Mouse (Mus musculus) heart, embryonic 12.5 days (tissue): ENCODE data around the gene Agfg1. TPM values are rescaled to one million over a fixed set of nuclear protein-coding genes. Genes with fewer than 3 reads are reported as not detected.

Experiments used
- ATAC-seq: fragments of 200-750 bp; cut with Nextera tagmentation; 2 replicates; pipeline ENCODE4 v1.8.0; 2017; ENCODE audit warnings: moderate TSS enrichment, moderate library complexity; ENCODE audit not compliant: insufficient number of reproducible peaks, low FRiP score
- H3K27ac ChIP-seq: fragments of 300-500 bp; sonication (generic); 2 replicates; pipeline ENCODE4 v1.5.1; 2016; ENCODE audit warnings: mild to moderate bottlenecking, moderate library complexity; ENCODE audit not compliant: poor library complexity, severe bottlenecking
- H3K27me3 ChIP-seq: fragments of 300-500 bp; sonication (generic); replicated peaks from 2 replicates; pipeline ENCODE4 v1.6.1; 2016; ENCODE audit warnings: mild to moderate bottlenecking, moderate library complexity
- H3K36me3 ChIP-seq: fragments of 300-500 bp; sonication (generic); 2 replicates; pipeline ENCODE4 v1.6.1; 2016; ENCODE audit warnings: mild to moderate bottlenecking, moderate library complexity
- H3K4me1 ChIP-seq: fragments of 300-500 bp; sonication (generic); replicated peaks from 2 replicates; pipeline ENCODE4 v1.6.1; 2016; ENCODE audit warnings: mild to moderate bottlenecking
- H3K4me2 ChIP-seq: fragments of 300-500 bp; sonication (generic); 2 replicates; pipeline ENCODE4 v1.6.1; 2016; ENCODE audit warnings: mild to moderate bottlenecking, moderate library complexity
- H3K4me3 ChIP-seq: fragments of 300-500 bp; sonication (generic); 2 replicates; pipeline ENCODE4 v1.5.1; 2016; ENCODE audit warnings: mild to moderate bottlenecking
- H3K9ac ChIP-seq: fragments of 300-500 bp; sonication (generic); 2 replicates; pipeline ENCODE4 v1.6.1; 2016; ENCODE audit warnings: mild to moderate bottlenecking, moderate library complexity
- H3K9me3 ChIP-seq: fragments of 300-500 bp; sonication (generic); replicated peaks from 2 replicates; pipeline ENCODE4 v1.6.1; 2016; ENCODE audit warnings: mild to moderate bottlenecking, moderate library complexity
- WGBS: fragments of 180-500 bp; shearing (Covaris S2); methylation state at CpG from one replicate; pipeline ENCODE4 v1.1.7; 2016; 5-methylcytosine and 5-hydroxymethylcytosine counted together
- polyA plus RNA-seq: library from polyadenylated mRNA; unstranded; fragments of >200 nt; fragmentation: Nextera tagmentation; extraction: Ambion mirVana; gene quantifications from 2 replicates; pipeline ENCODE4 v1.2.1, GENCODE M21; 2016

Agfg1 gene
- 46.4 and 47.0 TPM in 2 replicates for polyA plus RNA-seq

GRCm38 (mm10) chr1:82839296-82839613 lies at the start of gene Agfg1:
Gene Agfg1, plus strand, starts transcription at chr1:82839483.
- ATAC-seq = peak; percentile 79
- peak within 1 kb of the TSS; percentile 93 for H3K4me2 ChIP-seq
- H3K27me3 ChIP-seq = no peaks in the 10 kb centered on the region
- H3K36me3 ChIP-seq = 0 out of 2 replicates have a peak, but pooled peaks cover 4% of the 10 kb centered on the region
- WGBS = under 1% methylated on average over 34 of the region's 34 CpGs
- peaks cover 54% of the 10 kb centered on the region for H3K4me1 ChIP-seq
- peak within 1 kb of the TSS; percentile 99 for H3K4me3 ChIP-seq
- H3K9ac ChIP-seq = peak within 1 kb of the TSS; percentile 94
- no peaks in the 10 kb centered on the region for H3K9me3 ChIP-seq
- H3K27ac ChIP-seq = peak within 1 kb of the TSS; percentile 84

- ATAC-seq = no peak
- WGBS = 65% methylated on average over 11 of the region's 11 CpGs
- H3K9ac ChIP-seq = no peak overlapping the region
- no peak overlapping the region for H3K27ac ChIP-seq
- H3K9me3 ChIP-seq = no peaks in the 10 kb centered on the region
- no peaks in the 10 kb centered on the region for H3K36me3 ChIP-seq
- H3K4me2 ChIP-seq = no peak overlapping the region
- no peaks in the 10 kb centered on the region for H3K27me3 ChIP-seq
- peaks cover 18% of the 10 kb centered on the region for H3K4me1 ChIP-seq
- H3K4me3 ChIP-seq = no peak overlapping the region
Measured at GRCm38 (mm10) chr1:82791105-82791504, 48.2 kb upstream of the Agfg1 start.

- no peak overlapping the region for H3K27ac ChIP-seq
- peaks cover 20% of the 10 kb centered on the region for H3K4me1 ChIP-seq
- no peaks in the 10 kb centered on the region for H3K36me3 ChIP-seq
- no peaks in the 10 kb centered on the region for H3K27me3 ChIP-seq
- 89% methylated on average over 6 of the region's 6 CpGs for WGBS
- no peak overlapping the region for H3K4me3 ChIP-seq
- H3K9me3 ChIP-seq = no peaks in the 10 kb centered on the region
- ATAC-seq = no peak
- H3K9ac ChIP-seq = no peak overlapping the region
- H3K4me2 ChIP-seq = no peak overlapping the region
Measured at GRCm38 (mm10) chr1:82792238-82792637, 47.0 kb upstream of the Agfg1 start.

- no peak overlapping the region for H3K27ac ChIP-seq
- H3K27me3 ChIP-seq = no peaks in the 10 kb centered on the region
- H3K9ac ChIP-seq = no peak overlapping the region
- H3K9me3 ChIP-seq = no peaks in the 10 kb centered on the region
- peaks cover 12% of the 10 kb centered on the region for H3K4me1 ChIP-seq
- H3K4me3 ChIP-seq = no peak overlapping the region
- ATAC-seq = no peak
- no peak overlapping the region for H3K4me2 ChIP-seq
- WGBS = 89% methylated on average over 3 of the region's 3 CpGs
- no peaks in the 10 kb centered on the region for H3K36me3 ChIP-seq
Measured at GRCm38 (mm10) chr1:82793110-82793509, 46.2 kb upstream of the Agfg1 start.

GRCm38 (mm10) chr1:82793986-82794385 lies 45.3 kb upstream of the Agfg1 start:
- H3K9ac ChIP-seq = no peak overlapping the region
- 56% methylated on average over 4 of the region's 4 CpGs for WGBS
- H3K4me3 ChIP-seq = no peak overlapping the region
- ATAC-seq = no peak
- no peaks in the 10 kb centered on the region for H3K27me3 ChIP-seq
- no peaks in the 10 kb centered on the region for H3K36me3 ChIP-seq
- H3K4me2 ChIP-seq = no peak overlapping the region
- peaks cover 10% of the 10 kb centered on the region; the same call in 1 of the 2 replicates for H3K4me1 ChIP-seq
- H3K9me3 ChIP-seq = no peaks in the 10 kb centered on the region
- no peak overlapping the region for H3K27ac ChIP-seq

GRCm38 (mm10) chr1:82795211-82795610 lies 44.1 kb upstream of the Agfg1 start:
- ATAC-seq = 0 out of 2 replicates have a peak, but pooled peaks have one; percentile 23
- Histone ChIP-seq H3K4me1 (peaks cover 10% of the 10 kb centered on the region; the same call in 1 of the 2 replicates), H3K4me3 (no peak overlapping the region), H3K27me3 (no peaks in the 10 kb centered on the region), H3K9me3 (no peaks in the 10 kb centered on the region), H3K9ac (no peak overlapping the region), H3K36me3 (no peaks in the 10 kb centered on the region), H3K4me2 (no peak overlapping the region), H3K27ac (no peak overlapping the region)
- WGBS = 70% methylated on average over 2 of the region's 2 CpGs

GRCm38 (mm10) chr1:82795702-82796443 lies 43.4 kb upstream of the Agfg1 start:
- peak overlapping the region; percentile 36 for H3K27ac ChIP-seq

GRCm38 (mm10) chr1:82797088-82797487 lies 42.2 kb upstream of the Agfg1 start:
- H3K27me3 ChIP-seq = no peaks in the 10 kb centered on the region
- H3K4me3 ChIP-seq = no peak overlapping the region
- ATAC-seq = 0 out of 2 replicates have a peak, but pooled peaks have one; percentile 56
- peaks cover 10% of the 10 kb centered on the region for H3K4me1 ChIP-seq
- WGBS = 88% methylated on average over 4 of the region's 4 CpGs
- no peaks in the 10 kb centered on the region for H3K9me3 ChIP-seq
- no peak overlapping the region for H3K9ac ChIP-seq
- no peak overlapping the region for H3K4me2 ChIP-seq
- no peaks in the 10 kb centered on the region for H3K36me3 ChIP-seq
- H3K27ac ChIP-seq = no peak overlapping the region

More at GRCm38 (mm10) chr1:82795702-82796443, 43.4 kb upstream of the Agfg1 start:
- H3K27me3 ChIP-seq = no peaks in the 10 kb centered on the region
- WGBS = 37% methylated on average over 18 of the region's 18 CpGs
- H3K9ac ChIP-seq = no peak overlapping the region
- ATAC-seq = peak; percentile 27; the same call in 1 of the 2 replicates
- no peaks in the 10 kb centered on the region for H3K9me3 ChIP-seq
- H3K4me2 ChIP-seq = no peak overlapping the region
- H3K4me1 ChIP-seq = peaks cover 10% of the 10 kb centered on the region; the same call in 1 of the 2 replicates
- no peaks in the 10 kb centered on the region for H3K36me3 ChIP-seq
- H3K4me3 ChIP-seq = no peak overlapping the region

- Histone ChIP-seq H3K4me3 (no peak overlapping the region), H3K27me3 (no peaks in the 10 kb centered on the region), H3K9me3 (no peaks in the 10 kb centered on the region), H3K27ac (no peak overlapping the region), H3K9ac (no peak overlapping the region), H3K4me2 (no peak overlapping the region), H3K4me1 (peaks cover 10% of the 10 kb centered on the region), H3K36me3 (no peaks in the 10 kb centered on the region)
- no peak for ATAC-seq
- 78% methylated on average over 5 of the region's 5 CpGs for WGBS
Measured at GRCm38 (mm10) chr1:82798304-82798703, 41.0 kb upstream of the Agfg1 start.

- Histone ChIP-seq H3K27ac (no peak overlapping the region), H3K9ac (no peak overlapping the region), H3K27me3 (no peaks in the 10 kb centered on the region), H3K4me2 (no peak overlapping the region), H3K4me1 (peaks cover 12% of the 10 kb centered on the region), H3K36me3 (no peaks in the 10 kb centered on the region), H3K9me3 (0 out of 2 replicates have a peak, but pooled peaks cover 5% of the 10 kb centered on the region), H3K4me3 (no peak overlapping the region)
- WGBS = 80% methylated on average over 4 of the region's 4 CpGs
- ATAC-seq = no peak
Measured at GRCm38 (mm10) chr1:82798922-82799321, 40.4 kb upstream of the Agfg1 start.

GRCm38 (mm10) chr1:82801105-82801783 lies 38.0 kb upstream of the Agfg1 start:
- WGBS = 66% methylated on average over 12 of the region's 12 CpGs
- no peak overlapping the region for H3K4me3 ChIP-seq
- ATAC-seq = no peak
- H3K27me3 ChIP-seq = no peaks in the 10 kb centered on the region
- no peaks in the 10 kb centered on the region for H3K36me3 ChIP-seq
- no peak overlapping the region for H3K9ac ChIP-seq
- H3K27ac ChIP-seq = no peak overlapping the region
- 0 out of 2 replicates have a peak, but pooled peaks cover 5% of the 10 kb centered on the region for H3K9me3 ChIP-seq
- H3K4me1 ChIP-seq = peaks cover 9% of the 10 kb centered on the region
- H3K4me2 ChIP-seq = no peak overlapping the region
